Mouse (Mus musculus) A20 (cell line): Measurements from ENCODE around the gene Ddx54.

Experiments
- DNase-seq: peaks from one replicate; pipeline ENCODE4 v3.0.0-alpha.2; 2011; ENCODE audit warnings: low read depth, low spot score

Gene Ddx54

DNA sequence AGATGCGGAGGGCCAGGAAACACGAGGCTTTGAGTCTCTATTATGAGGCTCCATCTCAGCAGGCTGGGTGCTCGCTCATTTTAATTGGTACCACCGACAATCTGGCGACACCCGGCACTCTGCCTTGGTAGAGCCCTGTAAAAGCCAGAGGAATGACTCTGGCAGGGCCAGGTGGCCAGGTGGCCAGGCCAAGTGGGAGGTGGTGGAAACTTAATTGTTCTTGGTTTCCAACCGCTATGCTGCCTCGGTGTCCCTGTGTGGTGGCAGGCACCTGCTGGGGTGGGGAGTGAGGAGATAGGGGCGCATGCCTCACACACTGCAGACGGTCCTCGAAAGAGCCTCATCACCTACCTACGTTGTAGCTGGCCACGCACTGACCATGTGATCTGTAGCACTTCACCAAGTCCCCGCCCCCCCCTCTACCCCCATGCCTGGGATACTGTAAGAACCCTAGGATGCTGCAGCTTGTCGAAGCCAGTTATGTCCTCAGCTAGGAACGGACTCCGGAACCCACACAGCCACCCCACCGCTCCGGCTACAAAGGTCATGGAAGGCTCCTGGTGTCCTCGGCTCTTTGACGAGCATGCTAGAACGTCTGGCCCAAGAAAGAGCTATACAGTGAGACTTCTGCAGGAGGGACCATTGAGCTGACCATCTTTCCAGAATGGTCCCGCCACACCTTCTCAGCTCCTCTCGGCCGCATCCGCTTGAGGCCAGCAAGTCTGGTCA is 32.5 kb upstream of the Ddx54 start:
- DNase-seq, result no peak

DNA sequence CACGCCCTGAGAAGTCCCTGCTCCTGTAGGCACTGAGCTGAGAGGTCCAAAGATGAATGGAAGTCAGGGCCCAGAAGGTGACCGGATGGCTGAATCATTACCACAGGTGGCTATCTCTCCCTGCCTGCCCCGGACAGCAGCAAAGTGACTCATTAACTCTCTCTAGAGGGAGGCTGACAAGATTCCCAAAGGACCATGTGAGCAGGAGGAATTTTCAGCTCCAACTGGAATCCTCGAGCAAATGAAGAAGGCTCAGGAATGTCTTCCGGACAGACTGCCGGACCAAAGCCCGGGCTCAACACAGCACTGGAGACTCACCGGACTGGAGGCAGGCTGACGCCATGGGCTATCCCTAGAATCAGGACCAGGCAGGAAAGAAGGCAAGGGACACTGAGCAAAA is 30.5 kb upstream of the Ddx54 start:
- no peak for DNase-seq

DNA sequence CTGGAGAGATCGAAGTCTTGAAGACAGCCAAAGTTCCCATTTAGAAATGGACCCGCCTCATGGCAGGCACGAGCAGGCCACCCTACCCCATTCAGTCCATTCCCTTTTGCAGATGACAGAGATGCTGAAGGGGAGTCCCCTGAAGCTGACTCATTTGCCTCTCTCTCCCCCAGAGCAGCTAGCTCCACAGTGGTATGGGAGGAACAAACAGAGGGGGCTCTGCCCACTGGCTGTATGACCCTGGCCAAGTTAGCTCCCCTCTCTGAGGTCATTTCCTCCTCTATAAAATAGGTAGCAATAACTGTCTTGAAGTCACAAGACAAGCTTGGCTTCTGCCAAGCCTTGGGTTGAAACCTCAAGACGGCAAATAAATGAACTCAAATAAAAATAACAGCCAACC is 29.0 kb upstream of the Ddx54 start:
- peak; percentile 32 for DNase-seq

DNA sequence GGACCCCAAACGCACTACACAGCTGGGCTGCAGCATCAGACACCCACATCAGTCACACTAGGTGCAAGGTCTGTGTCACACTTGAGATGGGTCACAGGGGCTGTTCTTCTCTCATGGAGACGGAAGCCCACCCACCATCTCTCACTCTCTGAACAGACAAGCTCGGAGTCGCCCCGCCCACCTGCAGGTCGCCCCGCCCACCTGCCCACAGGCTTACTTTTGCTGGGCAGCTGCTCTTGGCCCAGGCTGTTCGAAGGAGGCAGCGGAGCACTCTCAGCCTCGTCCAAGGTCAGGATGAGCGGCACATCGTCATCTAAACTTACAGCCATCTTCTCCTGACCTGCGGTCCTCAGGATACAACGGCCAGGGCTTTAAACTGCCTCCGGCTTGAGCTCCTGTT is 27.6 kb upstream of the Ddx54 start:
- DNase-seq, result no peak

DNA sequence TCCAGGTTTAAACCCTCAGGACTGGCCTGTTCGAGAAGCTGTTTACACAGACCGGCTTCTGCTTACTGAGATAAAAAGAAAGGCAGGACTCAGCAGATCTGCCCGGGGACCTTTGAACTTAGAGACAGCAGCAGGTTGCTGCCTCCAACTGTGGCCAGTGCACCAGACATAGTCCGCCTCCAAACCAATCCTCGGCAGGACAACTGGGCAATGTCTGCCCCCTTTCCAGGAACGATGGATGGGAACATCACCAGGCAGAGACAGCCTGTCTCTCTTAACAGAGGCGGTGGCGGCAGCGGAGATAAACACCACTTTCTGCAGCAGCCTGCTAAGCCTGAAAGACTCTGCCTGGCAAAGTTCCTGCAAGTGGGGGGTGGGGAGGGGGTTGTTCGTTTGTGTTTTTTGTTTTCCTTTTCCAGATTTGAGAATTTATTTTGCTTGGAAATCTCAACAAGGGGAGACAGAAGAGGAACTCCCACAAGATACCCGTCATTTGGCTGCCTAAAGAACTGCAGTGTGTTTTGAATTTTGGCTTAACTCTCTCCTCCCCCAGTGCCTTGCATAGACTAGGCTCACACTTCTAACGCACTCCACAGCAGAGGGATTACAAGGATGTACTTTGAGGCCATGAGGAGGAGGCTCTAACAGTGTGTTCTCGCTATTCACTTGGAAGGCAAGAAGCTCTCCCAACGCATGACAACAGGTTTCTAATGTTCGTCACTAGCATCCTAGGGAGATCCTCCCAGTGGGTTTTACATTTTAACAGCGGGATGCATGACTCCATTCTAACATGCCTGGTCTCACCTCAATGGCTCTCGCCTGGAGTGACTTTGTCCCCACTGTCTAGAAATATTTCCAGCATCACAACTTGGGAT is 25.6 kb upstream of the Ddx54 start:
- DNase-seq, result no peak

DNA sequence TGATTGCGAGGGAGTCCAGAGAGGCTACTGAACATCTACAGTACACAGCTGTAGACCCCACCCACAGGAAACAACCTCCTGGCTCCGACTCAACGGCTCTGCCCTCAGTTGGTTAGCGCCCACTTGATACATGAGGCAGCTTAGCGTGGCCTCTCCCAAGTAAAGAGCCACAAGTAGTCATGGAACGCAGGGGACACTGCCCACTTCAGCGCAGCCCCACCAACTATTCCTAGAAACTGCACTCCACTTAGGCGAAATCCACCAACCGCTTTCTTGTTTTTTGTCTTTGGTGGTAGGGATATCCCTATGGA is 25.0 kb upstream of the Ddx54 start:
- DNase-seq, result no peak

DNA sequence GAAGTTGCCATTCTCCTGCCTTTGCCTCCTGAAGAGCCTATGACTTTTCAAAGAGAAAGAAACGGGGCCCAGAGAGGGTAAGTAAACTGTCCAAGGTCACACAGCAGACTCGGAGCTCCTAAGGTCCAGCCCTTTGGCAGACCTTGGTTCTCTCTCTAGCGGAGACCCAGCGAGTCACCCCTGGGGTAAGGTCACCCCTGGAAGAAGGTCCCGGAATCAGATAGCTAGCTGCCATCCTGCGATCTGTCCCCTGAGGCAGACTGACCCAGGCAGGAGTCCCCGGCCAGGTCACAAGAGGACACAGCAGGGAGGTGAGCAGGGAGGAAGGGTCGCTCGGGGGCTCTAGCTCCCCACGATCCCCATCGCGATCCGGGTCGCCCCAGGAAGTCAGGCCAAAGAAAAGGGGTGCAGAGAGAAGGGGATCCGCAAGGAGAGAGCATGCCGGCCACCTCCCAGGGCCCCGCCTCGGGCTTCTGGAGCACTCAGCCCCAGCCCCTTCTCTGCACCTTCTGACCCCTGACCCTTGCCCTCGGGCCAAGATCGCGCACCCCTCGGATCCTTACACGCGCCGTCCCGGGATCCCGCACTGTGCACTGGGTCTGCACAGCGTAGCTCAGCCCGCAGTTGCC is 24.5 kb upstream of the Ddx54 start:
- no peak for DNase-seq

DNA sequence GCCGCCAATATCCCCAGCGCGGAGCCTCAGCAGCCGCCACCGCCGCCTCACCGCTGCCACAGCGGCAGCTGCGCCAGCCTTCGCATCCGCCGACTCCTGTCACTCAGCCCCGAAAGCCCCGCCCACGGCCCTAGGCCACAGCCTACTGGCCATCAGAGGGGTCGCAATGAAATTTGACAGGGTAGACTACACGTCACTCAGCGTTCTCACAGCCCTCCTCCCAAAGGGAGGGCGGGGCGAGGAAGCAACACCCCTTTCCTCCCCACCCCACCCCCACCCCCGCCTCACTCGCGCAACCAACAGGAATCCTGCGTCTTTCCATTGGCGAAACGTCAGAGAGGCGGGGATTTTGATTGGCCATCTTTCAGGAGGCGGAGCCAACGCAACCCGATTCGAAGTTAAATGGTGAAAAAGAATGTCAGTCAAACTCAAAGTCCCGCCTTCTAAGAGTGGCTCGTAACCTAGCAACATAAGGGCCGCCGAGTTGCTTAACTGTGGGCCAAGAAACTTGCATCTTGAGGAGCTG is 23.9 kb upstream of the Ddx54 start, which contains the start of the genes Tpcn1 and Iqcd:
Tpcn1 (minus strand) TSS at position 105 of the 526 bp plus-strand sequence.
Iqcd (plus strand) TSS at position 448 of the 526 bp plus-strand sequence.
- DNase-seq, result peak; percentile 99

DNA sequence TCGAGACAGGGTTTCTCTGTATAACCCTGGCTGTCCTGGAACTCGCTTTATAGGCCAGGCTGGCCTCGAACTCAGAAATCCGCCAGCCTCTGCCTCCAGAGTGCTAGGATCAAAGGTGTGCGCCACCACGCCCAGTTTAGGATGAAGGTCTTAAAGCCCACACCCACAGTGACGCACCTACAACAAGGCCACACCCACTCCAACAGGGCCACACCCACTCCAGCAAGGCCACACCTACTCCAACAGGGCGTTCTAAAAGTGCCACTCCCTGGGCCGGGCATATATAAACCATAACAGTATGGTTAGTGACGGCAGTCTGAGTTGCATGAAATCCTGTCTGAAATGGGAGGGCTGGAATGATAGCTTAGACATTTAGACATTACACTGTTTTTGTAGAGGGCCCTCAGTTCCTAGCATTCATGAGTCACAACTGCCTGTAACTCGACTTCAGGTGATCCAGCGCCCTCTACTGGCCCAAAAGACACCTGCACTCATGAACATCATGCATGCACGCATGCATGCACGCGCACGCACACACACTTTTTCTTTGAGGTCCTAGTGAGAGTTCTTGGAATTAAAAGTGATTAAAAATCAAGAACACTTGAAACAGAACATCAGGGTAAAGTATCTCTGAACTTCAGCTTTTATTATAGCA is 22.1 kb upstream of the Ddx54 start:
- DNase-seq, result peak; percentile 82

DNA sequence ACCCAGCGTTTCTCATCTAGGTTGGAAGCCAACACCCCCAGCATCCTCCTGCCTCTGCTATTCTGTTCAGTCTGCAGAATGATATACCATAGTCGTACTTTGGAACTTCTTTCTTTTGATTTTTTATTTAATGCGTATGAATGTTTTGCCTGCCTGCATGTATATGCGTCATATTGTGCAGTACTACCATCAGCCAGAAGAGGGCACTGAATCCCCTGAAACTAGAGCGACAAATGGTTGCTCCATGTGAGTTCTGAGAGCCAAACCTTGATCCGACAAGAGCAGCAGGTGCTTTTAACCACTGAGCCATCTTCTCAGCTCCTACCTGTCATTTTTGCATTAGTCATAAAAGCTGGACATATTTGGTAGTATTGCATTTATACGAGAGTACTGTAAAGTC is 20.4 kb upstream of the Ddx54 start:
- peak; percentile 61 for DNase-seq

DNA sequence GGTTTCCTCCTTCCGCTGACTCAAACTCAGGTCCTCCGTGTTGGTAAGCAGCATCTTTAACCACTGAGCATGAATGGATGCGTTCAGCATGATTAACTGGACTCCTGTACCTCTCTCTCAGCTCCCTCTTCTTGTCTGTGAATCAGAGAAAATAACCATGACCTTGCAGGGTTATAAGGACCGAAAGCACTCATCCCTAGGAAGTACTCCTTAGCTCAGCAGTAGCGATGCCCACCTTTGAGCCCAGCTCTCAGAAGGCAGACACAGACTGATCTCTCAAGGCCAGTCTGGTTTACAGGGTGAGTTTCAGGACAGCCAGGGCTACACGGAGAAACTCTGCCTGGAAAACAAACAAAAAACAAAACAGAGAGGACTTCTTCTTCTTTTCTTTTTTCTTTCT is 18.1 kb upstream of the Ddx54 start:
- DNase-seq, result no peak

DNA sequence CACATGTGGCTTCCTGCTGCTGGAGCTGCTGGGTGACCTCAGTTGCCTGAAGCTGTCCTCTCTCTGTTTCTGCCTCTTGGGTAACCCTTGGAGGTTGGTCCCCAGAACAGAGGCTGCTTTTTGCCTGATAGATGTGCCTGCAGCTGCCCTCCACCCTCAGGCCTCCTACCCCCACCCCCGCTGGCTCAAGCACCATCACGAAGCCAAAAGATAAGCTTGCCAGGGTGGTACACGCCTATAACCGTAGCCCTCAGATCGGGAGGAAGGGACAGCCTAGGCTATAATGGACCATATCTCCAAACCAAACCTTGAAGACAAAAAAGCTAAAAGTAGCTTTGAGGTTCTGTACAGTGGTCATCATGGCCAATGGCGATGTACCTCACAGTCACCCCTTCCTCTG is 12.9 kb upstream of the Ddx54 start:
- no peak for DNase-seq

DNA sequence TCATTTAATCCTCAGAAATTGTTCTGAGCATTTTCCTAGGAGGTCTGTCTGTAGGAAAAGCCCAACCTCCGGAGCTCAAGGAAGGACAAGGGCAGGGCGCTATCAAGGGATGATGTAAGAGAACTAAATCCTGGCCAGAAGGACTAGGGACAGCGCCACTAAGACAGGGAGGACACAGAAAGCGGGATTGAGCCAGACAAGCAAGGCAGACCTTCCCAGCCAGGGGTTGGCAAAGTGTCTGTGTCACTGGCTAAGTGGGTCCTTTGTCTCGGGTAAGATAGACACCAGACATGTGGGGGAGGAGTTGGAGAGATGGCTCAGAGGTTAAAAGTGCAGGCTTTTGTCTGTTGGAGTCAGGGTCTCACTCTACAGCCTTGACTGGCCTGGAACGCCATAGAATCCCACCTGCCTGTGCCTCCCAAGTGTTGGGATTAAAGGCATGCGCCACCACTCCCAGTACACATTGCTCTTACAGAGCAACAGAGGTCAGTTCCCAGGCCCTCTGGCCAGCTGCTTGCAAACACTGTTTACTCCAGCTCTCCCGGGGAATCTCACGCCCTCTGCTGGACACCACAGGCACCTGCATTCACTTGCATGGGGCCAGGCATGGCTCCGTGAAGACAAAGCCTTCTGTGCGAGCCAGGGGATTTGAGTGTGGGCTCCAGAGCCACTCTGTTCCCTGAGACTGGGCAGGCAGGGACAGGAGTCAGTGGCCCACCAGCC is 11.4 kb upstream of the Ddx54 start:
- DNase-seq, result peak; percentile 51

DNA sequence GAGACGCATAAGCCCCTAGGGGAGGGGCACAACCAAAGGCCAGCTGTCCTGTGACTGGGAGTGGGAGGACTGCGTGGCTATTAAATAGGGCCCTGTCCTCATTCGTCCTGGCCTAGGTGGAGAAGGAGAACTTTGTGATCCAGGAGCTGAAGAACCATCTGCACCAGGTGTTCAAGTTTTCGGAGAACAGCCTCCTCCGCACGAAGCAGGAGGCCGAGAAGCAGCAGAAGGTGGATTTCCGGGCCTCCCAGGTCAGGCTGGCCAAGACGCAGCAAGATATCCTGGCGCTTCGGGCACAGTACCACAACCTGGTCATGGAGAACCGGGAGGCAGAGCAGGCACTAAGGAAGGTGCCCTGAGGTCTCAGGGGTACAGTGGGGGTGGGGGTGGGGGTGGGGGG is 10.3 kb upstream of the Ddx54 start:
- DNase-seq, result no peak

DNA sequence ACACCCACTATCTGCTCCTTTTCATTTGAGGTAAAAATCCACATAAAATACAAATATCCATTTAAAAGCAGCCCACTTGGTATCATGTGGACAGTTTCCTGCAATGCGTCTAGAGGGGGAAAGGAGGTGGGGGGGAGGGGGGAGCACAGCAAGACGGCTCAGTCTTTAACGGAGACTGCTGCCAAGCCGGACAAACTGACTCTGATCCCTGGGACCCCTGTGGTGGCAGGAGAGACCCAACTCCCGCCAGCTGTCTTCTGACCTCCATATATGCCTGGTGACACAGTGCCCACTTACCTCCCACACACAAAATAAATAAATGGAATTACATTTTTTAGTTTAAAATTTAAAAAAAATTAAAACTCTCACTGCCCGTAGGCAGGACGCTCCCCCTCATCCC is 9.0 kb upstream of the Ddx54 start:
- no peak for DNase-seq

DNA sequence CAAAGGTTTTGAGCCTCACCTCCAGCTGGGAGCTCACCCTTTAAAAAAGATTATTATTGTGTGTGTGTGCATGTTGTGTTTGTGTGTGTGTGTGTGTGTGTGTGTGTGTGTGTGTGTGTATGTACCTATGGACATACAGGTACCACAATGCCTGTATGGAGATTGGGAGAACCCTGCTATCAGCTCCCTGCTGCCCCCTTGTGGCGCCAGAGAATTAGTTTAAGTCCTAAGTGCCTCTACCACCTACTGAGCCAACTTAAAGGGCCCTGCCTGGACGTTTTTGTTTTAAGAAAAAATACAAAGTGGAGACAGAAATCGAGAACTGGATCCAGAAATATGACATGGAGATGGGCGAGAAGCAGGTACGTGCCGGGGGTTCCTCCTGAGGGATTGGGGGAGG is 7.7 kb upstream of the Ddx54 start:
- DNase-seq, result peak; percentile 92

DNA sequence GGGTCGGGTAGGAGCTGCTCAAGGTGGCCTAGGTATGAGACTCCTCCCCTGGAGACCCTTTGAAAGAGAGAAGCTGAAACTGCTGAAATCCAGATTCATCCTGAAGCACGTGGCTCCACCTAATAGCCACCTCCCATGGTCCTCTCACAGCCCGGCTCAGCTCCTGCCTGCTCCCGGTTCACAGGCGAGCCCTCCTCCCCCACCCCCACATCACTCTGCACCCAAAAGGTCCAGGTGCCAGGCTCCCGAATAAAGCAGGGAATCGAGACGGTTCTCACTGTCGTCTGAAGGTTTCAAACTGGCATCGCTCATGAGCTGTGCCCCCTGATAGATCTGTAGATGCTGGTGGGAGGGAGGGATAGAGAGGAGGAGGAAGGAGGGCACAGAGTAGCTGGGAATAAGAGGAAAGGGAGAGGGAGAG is 7.3 kb upstream of the Ddx54 start:
- DNase-seq, result no peak

DNA sequence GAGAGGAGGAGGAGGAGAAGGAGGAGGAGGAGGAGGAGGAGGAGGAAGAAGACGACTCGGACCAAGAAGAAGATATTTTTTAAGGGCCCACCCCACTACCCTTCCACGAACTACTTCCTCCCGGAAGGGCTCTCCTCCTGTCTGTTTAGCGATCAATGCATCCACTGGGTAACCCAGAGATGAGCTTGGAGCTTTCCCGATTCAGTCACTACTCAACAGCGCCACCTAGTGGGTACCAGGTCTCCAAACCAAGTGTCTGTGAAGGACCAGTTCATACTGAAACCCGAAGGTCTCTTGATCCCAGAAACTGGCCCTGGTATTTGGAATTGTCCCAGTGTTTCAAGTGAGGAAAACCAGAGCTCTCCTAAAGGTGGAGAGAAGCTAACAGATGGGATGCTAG is 6.9 kb upstream of the Ddx54 start:
- DNase-seq, result peak; percentile 91

DNA sequence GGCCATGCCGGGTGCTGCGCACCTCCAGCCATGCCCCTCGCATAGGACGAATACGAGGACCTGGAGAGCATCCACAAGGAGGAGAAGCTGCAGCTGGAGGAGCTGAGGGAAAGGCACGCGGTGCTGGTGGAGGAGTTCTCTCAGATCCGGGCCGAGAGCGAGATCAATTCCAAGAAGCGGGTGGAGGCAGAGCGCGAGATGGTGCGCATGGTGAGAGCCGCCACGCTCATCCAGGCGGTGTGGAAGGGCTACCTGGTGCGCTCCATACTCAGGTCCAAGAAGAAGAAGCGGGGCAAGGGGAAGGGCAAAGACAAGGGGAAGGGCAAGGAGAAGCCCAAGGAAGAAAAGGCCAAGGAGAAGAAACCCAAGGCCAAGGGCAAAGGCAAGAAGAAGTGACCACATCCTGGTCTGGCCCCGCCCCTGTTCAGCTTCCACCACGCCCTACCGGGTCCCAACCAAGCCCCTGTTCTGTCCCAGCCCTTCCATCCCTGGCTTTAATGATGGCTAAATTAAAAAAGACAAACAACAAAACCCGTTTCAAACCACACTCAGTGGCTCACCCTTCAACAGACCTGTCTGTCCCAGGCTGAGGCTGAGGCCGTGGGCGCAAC is 5.8 kb upstream of the Ddx54 start:
- no peak for DNase-seq

DNA sequence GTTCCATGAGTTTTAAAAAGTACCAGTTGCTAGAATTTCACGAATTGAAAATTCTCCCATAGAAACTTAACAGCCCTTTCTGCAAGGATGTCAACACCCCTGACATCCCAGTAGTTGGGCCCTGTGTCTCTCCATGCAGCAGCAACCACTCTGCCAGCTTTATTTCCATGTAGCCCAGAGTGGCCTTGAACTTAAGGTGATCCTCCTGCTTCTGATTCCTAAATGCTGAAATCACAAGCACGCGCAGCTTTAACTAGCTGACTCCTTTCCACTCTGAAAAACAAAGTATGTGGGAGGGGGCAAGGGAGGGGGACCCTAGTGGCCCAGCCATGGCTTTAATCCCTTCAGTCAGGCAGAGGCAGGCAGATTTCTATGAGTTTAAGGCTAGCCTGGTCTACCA is 5.2 kb upstream of the Ddx54 start:
- DNase-seq, result no peak
